Mouse (Mus musculus) cerebellum, postnatal 25 days (tissue): ENCODE data around the gene Haspin.

Experiments
- DNase-seq, 2 experiments: peaks; one replicate each; pipeline ENCODE4 v3.0.0; 2021; ENCODE audit warnings: mixed read lengths in 2 of 2

Gene Haspin

DNA sequence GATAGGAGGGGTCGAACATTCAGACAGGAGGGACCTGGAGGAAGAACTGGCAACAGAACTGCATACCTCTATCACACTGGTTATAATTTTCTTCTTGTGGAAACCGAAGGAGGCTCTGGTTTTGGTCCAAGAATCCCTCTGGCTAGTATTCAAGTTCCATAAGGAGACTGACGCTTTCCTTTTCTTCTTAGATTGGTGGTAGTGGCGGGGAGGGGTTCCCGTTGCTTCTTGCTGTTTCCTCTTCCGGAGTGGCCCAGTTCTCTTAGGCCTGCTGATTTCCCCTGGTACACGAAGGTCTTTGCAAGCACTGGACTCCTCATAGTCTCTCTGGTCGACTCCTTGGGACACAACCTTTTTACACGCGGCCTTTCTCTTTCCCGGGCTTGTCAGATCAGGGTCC is 978 bp downstream of the Haspin start:
- no peak for DNase-seq

DNA sequence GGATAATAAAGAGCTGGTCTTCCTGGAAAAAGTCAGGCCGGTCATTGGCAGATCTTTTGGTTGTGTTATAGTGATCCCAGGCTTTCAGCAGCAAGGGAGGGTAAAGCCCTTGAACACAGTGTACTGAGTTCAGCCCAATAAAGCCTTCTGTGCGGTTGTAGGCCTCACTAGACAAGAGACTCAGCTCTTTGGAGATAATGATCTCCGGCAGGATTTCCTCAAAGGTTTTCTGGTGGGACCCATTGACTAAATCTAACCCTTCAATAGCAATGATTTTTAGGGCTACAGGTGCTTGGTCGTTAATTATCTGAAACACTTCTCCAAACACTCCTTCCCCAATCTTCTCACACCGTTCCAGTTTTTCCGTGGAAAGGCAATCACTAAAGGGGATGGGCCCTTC is 1.5 kb downstream of the Haspin start:
- no peak for DNase-seq

GRCm38 (mm10) chr11:73134222-73134621 is 3.9 kb downstream of the Haspin start:
- no peak for DNase-seq

DNA sequence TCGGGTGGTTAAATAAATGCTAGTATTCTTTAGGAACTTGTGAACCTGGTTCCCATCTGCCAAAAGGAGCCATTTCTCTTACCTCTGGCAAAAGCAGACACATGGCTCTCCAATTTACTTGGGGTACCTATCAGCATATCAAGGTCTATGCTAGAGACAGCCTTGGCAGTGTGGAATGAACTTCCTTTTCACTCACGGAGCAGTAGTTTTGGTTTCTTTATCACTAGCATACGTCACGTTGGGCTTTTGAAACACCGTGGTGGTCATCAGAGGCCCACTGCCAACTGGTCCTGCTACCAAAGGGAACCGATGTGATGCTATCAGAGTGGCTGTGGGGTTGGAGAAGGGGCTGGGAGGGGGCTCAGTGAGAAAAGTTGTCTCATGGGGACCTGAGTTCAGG is 5.1 kb downstream of the Haspin start:
- no peak for DNase-seq

GRCm38 (mm10) chr11:73131020-73131419 is 7.1 kb downstream of the Haspin start:
- DNase-seq: peak in 1 of 2 experiments; percentile 6

- no peak for DNase-seq
Measured at GRCm38 (mm10) chr11:73126495-73126894, 11.6 kb downstream of the Haspin start.

GRCm38 (mm10) chr11:73111414-73111813 is 26.7 kb downstream of the Haspin start:
- DNase-seq: no peak

GRCm38 (mm10) chr11:73109941-73110340 is 28.2 kb downstream of the Haspin start:
- no peak for DNase-seq

GRCm38 (mm10) chr11:73108898-73109625 is 29.0 kb downstream of the Haspin start:
- no peak for DNase-seq

DNA sequence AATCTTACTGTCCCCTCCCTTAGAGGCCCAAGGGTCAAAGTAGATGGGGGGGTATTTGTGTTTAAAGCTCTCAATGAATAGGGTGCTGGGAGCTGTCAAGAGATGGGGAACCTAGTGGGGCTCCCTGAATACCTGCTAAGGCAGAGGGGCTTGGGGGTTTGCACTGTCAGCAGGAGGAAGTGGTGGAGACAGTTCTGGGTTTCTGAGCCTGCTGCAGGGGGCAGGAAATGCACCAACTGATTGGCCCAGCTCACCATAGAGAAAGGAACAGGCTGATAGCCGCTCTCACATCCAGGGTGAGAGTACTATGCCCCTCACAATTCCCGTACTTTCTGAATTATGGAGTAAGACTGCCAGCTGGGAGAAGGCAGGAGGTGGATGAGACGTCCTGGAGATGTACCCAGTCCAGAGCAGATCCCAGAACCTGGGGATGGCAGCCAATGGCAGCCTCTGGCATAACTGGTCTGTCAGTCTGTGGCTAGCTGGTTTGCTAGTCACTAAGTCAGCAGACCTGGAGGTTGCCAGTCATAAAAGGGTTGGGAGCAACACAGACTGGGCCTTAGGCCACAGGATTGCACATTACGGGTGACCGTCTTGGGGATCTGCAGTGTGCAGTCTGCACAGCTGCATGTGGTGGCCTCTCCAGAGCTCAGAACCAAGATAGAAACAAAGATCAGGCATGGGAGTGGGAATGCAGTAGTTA is 29.7 kb downstream of the Haspin start:
- DNase-seq: no peak

DNA sequence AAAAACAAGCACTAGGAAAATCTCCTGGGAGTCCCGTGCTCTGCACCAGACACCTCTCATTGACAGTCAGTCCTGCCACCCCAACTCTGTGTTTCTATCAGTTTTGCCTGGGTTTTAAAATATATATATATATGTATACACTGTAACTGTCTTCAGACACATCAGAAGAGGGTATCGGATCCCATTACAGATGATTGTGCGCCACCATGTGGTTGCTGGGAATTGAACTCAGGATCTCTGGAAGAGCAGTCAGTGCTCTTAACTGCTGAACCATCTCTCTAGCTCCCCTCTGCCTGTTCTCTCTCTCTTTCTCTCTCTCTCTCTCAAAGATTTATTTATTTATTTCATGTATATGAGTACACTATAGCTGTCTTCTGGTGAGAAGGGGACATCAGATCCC is 30.7 kb downstream of the Haspin start:
- DNase-seq: peak in 1 of 2 experiments; percentile 53

- no peak for DNase-seq
Measured at GRCm38 (mm10) chr11:73105246-73105645, 32.8 kb downstream of the Haspin start.

GRCm38 (mm10) chr11:73101308-73101707 is 36.8 kb downstream of the Haspin start:
- DNase-seq: no peak

GRCm38 (mm10) chr11:73099976-73100750 is 37.9 kb downstream of the Haspin start:
- no peak for DNase-seq

- no peak for DNase-seq
Measured at GRCm38 (mm10) chr11:73098860-73099259, 39.2 kb downstream of the Haspin start.

DNA sequence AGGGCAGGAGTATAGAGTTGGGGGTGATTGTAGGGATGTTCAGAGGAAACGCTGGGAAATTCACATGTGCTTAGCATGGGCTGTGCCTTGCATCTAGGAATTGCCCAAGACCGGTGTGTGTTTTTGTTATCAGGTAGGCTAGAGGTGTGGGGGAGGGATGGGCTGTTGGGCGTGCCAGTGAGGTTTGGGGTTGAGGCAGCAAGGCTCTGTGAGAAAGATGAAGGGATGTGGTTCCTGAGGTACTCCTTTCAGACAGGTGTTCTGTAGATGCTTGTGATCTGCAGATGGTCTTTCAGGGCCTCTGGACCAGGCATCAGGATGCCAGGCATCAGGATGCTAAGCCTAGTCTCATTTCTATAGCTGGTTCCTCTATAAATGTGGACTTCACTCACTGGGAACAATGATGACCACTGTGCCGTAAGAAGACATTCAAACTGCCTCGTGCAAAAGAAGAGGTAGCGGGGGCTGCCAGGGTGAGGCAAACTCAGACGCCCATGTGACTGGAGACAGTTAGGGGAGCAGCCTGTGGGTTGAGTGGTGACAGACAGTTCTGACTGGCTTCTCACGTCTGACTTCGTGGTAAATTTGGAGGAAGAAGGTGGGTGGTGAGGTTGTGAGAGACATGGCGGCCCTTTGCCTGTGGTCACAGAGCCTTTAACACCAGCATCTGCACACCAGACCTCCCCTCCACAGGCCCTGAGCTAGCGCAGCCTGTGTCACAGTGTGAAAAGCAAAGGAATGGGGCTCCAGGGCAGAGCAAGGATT is 43.7 kb downstream of the Haspin start:
- DNase-seq: no peak

GRCm38 (mm10) chr11:73092877-73093276 is 45.2 kb downstream of the Haspin start:
- no peak for DNase-seq

- DNase-seq: no peak
Measured at GRCm38 (mm10) chr11:73092057-73092456, 46.0 kb downstream of the Haspin start.

GRCm38 (mm10) chr11:73090826-73091225 is 47.3 kb downstream of the Haspin start:
- no peak for DNase-seq

DNA sequence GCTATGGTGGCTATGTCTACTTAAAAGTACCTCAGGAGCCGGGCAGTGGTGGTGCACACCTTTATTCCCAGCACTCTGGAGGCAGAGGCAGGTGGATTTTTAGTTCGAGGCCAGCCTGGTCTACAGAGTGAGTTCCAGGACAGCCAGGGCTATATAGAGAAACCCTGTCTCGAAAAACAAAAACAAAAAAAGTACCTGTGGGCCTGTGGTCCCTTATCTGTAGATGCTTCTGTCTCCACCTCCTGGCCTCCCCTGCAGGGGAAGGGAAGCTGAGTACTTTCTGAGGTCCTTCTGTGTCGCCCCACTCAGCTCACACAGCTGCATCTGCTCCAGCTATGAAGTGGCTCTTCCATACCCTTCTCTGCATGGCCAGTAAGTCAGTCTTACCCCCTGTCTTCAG is 47.8 kb downstream of the Haspin start, which contains the start of gene Itgae:
Gene Itgae (plus strand): TSS at position 301 of the 400 bp plus-strand sequence.
- no peak for DNase-seq

DNA sequence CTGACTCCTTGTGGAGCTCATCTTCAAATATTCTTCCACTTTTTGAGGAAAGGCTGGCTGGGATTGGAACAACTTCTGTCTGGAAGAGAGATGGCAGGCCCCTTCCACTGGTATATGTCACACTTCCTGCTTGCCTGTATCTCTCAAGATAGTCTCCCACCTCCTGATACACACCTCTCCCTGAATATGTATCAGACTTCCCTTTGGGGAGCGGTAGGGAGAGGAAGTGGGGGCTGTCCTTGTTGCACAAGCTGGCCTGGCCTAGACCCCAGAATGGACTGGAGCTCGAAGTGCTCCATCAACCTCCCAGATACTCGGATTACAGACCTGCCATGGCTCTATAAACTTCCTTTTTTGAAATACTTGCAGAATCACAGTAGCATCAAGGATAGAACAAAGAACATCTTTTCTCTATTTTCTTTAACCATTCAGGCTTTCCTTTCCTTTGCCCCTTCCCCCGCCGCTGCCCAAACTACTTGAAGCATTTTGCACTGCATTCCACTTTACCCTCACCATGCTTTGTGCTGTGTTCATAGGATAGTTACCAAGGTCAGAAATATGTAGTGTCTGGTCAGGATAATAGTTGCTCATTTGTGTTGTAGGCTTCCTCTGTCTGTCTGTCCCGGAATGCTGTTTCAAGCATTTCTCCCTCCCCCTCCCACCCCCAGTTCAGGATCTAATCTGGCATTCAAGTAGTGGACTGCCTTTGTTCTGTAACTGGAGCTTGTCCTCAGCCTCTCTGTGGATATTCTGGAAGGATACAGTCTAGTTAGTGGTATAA is 50.2 kb downstream of the Haspin start:
- no peak for DNase-seq
